Mouse (Mus musculus) adrenal gland (tissue): Measurements from ENCODE around the gene Pou6f1.

Experiments used
- intact Hi-C: fragments of 180-260 bp; cut with DNase I; formaldehyde crosslinking; loops from one replicate; pipeline ENCODE4 v1.15.1; 2025
- long read RNA-seq, 2 experiments: library from polyadenylated mRNA; unstranded; transcript quantifications; one replicate each; pipeline ENCODE4 v2.0.0; 2020; ENCODE audit warnings: borderline replicate concordance in 1 of 2; ENCODE audit not compliant: insufficient replicate concordance in 1 of 2

The Pou6f1 gene
- long read RNA-seq, experiment 1, partial matches to known transcripts: 0 of 1 reads
- long read RNA-seq, experiment 1, other reads (novel, unspliced or antisense): 1 of 1 reads
- long read RNA-seq, experiment 2, partial matches to known transcripts: 0 of 3 reads
- long read RNA-seq, experiment 2, other reads (novel, unspliced or antisense): 3 of 3 reads

DNA sequence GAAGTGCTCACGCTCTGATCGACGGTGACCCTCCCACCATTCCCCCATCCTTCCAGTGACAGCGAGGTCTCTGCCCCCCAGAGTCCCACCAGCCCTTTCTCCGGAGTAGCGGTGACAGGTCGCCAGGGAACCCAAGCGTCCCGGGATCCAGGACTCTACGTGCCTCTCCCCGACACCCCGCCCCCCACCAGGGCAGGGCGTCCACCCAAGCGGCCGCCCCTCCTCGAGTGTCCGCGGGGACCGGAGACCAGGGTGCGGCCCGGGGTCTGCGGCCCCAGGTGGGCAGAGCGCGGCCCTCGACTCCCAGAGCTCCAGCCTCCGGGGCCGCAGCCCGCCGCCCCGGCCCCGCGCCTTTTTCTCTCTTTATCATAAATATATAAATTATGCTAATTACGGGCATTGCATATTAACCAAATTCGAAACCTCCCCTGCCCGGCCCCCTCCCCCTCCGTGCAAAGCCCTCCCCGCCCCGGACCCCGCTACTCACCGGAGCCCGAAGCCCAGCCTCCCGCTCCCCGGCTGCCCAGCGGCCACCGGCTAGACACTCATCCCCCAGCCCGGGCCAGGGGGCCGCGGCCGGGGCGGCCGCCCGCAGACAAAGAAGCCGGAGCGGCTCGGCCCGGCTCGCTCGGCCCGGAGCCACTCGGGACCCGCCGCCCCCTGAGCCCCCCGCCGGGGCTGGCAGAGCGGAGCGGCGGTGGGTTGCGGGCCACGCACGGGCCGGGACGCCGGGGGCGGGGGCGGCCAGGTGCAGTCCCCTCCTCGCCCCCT is at the start of gene Pou6f1:
TSS of gene Pou6f1 (minus strand) at position 709 of the 771 bp plus-strand sequence.
- intact Hi-C loops: no loop called here

DNA sequence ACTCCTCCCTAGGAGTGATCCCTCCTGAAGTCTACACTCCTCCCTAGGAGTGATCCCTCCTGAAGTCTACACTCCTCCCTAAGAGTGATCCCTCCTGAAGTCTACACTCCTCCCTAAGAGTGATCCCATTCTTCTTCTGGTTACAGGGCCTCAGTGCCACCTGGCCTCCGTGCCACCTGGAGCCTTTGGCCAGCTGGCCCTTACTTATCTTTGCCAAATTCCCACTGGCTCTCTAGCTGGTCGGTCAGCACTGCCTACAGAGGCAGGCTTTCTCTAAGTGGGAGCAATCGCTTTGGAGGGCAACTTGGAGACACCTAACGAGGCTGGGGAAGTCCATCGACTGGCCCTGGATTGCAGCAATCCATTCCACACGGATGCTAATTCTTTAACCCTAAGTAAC is 46.4 kb upstream of the Pou6f1 start:
- intact Hi-C loops: no loop called here

DNA sequence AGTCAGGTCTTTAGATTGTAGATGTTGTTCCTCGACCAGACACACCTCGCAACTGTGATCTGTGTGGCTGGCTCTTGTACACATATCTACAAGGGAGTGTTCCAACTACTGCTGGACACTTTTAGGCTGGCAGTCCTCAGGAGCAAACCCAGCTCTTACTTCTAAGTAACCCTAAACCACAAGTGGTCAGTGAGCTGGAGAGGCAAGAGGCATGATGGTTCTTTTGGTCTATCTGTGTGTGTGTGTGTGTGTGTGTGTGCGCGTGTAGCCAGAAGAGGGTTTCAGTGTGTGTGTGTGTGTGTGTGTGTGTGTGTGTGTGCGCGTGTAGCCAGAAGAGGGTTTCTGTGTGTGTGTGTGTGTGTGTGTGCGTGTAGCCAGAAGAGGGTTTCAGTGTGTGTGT is 42.7 kb upstream of the Pou6f1 start:
- intact Hi-C loops: no loop called here

DNA sequence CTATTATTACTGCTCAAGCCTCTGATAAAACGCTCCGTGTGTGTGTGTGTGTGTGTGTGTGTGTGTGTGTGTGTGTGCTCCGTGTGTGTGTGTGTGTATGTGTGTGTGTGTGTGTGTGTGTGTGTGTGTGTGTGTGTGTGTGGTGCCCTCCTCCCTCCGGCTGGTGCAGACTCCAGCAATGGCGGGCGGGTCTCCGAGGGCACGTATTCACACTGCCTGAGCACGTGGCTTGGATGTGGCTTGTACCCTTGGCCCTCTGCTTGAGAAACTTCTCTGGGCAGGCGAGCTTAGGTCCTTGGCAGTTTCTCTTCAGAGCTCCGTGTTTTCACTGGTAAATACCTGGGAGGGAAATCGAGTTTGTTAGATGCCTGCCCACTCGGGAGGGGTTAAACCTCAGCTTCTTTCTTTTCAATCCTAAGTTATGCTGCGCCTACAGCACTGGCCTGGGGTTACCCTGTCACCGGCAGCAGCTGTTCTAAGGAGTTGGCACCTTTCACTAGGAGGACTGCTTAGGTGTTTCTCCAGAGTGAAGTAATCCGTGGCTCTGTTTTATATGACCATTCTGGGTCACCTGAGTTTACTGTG is 41.5 kb upstream of the Pou6f1 start:
- intact Hi-C loops: no loop called here

DNA sequence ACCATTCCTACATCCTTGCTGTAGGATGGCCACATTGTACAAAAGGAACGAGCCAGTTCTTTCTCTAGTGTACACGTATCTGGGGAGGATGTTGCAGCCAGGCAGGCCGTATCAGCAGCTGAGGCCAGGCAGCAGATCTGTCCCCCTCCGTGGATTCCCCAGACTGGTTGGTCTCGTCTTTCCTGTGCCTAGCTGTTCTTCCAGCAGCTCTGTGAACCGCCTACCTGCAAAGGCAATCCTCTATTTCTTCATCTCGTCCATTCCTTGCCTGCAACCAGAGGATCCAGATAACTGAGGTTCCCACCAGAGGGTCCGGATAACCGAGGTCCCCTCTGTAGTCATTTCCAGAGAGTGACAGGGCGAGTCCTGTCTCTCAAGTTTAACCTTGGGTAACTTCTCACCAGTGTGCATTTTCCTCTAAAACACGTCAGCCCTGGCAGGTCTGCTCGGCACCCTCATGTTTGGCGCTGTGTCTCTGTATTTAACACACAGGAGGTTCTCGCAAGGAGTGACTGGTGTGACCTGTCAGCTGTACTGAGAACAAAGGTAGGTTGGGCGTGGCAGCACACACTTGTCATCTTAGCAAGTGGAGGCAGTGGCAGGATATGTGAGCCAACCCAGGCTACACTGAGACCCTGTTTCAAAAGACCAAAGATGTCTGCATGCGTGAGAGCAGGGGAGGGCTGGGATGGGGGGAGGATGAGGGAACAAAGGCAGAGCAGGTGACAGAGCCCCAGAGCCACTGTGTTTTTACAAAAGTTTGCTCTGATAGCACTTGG is 40.4 kb upstream of the Pou6f1 start:
- intact Hi-C loops: loop anchor here (5.0 kb wide), 1 partner anchor 42 kb away; no protein-coding TSS in a partner anchor

DNA sequence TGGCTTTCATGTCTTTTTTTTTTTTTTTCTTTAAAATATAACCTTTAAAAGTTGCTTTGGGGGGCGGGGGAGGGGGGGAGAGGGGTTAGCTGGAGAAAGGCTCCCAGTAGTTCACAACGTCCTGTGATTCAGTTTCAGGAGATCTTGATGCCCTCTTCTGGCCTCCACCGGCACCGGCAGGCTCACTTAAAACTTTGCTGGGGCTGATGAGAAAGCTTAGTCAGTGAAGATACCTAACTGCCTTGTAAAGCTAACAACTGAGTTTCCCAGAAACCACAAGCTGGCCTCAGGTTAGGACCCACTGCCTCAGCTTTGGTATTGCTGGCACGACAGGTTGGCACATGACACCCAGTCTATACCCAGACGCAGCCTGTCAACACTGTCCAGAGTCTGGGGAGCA is 37.9 kb upstream of the Pou6f1 start:
- intact Hi-C loops: loop anchor here (5.0 kb wide), 1 partner anchor 45 kb away; no protein-coding TSS in a partner anchor

DNA sequence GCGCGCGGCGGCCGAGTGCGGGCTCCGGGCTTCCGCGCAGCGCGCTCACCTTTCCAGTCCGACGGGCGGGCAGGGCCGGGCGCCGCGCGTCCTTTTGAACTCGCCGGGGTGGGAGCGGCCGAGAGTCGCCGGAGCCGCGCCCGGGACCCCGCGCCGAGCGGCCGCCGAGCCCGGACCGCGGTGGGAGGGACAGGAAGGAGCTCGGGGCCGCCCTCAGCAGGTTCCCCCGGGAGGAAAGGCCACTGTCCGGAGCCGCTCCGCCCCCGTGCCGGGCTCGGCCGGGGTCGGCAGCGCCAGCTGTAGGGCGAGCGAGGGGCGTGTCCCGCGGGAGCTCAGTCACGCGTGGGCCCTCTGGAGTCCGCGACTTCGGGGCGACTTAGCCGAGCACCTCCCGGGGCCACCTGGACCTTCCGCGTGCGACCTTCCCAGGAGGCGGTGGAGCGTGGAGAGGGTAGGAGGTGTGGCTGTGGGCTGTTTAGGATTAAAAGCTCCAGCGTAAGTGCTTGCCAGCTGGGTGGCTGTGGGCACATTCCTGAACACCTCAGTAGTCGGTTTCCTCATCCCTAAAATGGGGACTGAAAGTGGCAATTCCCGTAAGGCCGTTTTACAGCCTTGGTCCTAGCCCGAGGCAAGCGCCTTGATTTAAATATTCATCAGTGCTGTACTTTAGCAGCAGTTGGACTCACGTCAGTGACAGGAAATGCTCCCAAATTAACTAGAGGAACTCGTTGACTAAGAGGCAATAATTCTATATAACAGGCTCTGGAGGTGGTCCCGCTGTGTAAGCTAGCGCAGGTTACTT is 37.1 kb upstream of the Pou6f1 start, which contains the start of gene Smagp:
TSS of gene Smagp (minus strand) at position 241 of the 802 bp plus-strand sequence.
- intact Hi-C loops: loop anchor here (5.0 kb wide), 1 partner anchor 45 kb away; no protein-coding TSS in a partner anchor

DNA sequence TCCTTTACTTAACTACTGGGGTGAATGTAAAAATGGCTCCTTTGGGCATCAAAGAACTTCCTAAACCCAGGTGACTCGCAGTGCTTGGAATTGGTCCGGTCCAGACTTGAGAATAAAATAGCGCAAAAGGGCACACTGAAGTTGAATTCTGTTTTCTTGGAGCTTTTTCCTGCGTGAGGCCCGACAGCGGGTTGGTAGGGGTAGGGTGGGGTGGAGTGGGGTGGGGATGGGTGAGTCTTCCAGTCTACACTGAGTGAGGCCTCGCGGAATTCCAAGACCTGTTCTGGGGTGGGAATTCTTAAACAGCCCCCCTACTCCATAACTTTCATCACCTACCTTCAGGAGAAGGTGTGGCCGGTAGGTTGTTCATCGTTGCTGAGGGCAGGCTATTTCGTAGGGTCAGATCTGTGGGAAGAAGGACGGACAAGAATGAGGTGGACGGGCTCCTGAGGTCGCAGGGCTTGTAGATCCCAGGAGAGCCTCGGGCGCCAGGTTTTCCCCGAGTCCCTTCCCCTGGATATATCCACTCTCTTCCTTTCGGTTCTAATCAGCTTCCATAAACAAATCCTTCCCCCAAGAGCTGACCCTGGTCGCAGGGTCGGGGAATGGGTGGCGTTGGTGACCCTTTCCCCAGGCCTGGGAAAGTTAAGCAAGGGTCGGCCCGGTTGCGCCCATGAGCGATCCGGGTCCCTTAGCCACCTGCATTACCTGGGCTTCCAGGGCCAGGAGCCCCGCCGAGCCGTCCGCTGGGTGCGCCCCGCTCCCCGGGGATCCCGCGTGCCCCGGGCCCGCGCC is 36.3 kb upstream of the Pou6f1 start:
- intact Hi-C loops: loop anchor here (5.0 kb wide), 1 partner anchor 46 kb away; no protein-coding TSS in a partner anchor

DNA sequence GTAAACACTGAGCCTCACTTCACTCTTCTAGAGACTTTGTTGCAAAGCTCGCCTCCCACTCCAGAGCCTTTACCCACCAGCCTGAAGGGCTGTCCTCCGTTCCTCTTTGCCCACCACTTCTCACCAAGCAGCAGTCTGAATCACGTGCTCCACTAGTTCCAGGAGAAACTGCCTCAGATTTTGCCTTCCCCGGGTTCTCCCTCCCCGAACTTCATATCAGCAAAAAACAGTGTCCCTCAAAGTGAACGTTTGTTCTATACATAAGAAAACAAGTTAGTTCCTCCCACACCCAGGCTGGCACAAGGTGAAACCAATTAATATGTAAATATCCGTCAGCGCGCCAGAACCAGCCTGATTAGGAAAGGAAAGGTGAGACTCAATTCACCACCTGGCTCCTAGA is 35.5 kb upstream of the Pou6f1 start:
- intact Hi-C loops: loop anchor here (5.0 kb wide), 1 partner anchor 47 kb away; no protein-coding TSS in a partner anchor

DNA sequence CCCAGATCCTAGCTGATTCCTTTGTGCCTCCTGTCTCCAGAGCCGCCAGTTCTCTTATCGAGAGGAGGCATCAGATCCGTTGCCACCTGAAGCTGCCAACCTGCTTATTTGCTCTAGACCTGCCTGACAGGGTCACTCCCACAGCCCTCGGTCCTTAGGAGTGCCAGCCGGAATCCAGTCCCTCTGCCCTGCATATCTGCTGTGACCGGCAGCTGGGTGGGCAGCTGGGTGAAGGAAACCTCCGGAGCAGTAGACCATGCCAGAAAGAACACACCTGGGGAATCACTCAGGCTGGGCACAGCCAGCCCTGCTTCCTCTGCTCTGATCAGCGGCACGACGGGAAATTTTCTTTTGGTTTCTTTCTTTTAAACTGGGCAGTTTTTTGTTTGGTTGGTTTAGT is 33.6 kb upstream of the Pou6f1 start:
- intact Hi-C loops: loop anchor here (5.0 kb wide), 1 partner anchor 39 kb away; no protein-coding TSS in a partner anchor

DNA sequence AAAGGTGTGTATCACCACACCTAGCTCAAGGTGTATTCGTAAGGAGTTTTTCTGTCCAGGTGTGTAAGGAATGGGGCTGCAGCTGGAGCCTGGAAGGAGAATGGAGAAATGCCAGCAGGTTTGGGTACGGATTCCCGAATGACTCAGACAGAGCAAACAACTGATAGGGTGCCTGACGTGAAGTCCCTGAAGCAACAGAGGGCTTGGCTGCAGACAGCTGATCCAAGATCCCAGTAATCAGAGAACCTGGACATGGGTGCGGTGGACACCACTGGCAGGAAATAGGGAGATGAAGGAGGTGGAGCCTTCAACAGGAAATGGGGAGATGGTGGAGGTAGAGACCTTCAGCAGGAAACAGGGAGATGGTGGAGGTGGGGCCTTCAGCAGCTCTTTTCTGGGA is 32.5 kb upstream of the Pou6f1 start:
- intact Hi-C loops: loop anchor here (5.0 kb wide), 1 partner anchor 40 kb away; no protein-coding TSS in a partner anchor

DNA sequence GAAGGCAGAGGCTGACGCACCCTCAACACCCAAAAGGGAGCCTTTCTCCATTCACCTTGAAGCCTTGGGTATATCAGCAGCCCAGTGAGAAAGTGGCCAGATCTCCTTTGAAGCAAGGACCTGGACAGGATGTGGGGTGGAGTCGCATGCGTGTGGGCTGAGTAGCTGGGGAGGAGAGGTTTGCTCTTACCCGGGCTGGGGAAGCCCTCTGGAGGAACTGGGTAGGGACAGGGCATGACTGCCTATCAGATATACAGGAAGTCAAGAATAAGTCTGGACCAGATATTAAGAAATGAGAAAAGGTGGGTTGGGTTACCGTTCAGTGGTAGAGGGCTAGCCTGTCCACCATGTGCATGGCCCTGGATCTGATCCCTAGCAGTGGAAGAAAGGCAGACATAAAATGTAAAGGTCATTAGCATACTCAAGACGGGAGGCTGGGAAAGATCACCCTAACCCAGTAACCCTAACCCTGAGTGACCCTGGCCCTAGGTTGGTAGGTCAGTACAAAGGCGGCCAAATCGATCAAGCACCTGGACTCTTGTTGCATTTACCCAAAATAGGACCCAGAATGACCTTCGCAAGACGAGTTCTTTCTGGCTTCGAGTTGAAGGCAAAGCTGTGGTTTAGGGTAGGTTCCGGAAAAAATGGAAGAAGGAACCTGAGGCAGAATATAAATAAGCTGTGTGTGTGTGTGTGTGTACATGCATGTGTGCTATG is 31.8 kb upstream of the Pou6f1 start:
- intact Hi-C loops: loop anchor here (5.0 kb wide), 1 partner anchor 41 kb away; no protein-coding TSS in a partner anchor

DNA sequence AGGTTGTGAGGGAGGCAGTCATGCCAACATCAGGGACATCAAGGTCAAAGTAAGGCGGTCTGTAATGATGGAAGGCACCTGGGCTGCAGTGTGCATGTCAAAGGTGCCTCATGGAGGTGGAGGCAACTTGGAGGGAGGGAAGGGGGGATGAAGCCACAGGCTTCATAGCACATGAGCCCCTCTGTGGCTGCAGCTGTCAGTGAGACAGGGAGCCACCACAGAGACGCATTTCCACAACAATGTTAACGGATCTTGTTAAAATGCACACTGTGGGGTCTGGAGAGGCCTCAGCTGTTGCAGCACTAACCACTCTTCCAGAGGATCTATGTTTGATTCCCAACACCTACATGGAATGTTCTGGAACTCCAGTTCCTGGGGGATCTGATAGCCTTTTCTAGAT is 30.3 kb upstream of the Pou6f1 start:
- intact Hi-C loops: loop anchor here (5.0 kb wide), 1 partner anchor 42 kb away; no protein-coding TSS in a partner anchor

DNA sequence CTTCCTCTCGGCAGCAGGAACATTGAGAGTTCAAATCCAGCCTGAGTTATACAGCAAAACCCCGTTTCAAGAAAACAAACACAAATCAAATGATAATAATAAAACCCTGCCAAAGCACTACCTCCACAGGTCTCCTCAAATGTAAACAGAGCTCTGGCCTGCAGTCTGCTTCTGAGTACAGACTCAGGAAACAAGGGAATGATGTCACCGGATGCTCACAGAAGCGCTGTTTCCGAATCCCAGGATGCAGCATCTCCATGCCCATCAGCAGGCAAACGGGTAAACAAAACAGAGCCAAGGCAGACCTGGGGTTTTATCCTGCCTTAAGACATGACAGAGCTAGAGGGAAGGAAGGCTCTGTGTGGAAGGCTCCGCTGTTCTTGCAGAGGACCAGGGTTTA is 29.0 kb upstream of the Pou6f1 start:
- intact Hi-C loops: no loop called here

DNA sequence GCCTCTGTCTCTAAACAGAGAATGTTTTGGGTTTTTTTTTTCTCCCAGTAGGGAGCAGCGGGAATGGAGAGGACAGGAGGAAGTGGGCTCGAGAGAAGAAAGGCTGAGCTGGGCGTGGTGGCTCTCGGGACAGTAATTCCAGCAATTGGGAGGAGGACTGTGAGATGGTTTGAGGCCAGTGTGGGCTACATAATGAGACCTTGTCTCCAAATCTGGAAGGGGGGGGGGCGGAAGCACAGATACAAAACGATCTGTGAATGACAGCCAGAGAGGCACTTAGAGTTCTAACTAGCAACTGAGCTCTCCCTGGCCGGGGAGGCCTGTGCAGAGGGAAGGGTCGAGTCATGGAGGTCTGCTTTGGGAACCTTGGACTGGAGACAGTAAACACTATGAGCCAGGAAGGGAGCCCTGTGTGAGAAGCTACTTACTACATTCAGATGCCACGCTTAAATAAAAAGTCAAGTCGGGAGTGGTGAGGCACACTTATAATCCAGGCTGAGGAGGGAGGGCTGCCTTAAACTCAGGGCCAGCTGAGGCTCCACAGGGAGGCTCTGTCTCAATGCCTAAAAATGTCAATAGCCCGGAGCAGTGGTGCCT is 28.1 kb upstream of the Pou6f1 start:
- intact Hi-C loops: no loop called here

DNA sequence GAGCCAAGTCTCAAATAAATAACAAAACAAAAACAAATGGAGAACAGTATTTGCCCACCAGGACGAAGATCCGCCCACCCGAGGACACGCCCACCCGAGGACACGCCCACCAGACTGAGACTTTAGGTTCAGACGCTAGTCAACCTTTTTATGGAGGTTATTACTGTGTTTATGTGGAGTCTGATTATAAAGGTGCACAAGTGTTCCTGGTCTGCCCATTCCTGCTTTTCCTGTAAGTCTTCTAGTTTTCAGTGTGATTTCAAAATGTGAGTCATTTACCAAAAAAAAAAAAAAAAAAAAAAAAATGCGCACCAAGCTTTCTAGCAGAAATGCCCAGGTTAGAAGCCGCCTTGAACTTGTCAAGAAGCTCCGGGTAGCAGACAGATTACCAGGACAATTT is 27.5 kb upstream of the Pou6f1 start:
- intact Hi-C loops: no loop called here

DNA sequence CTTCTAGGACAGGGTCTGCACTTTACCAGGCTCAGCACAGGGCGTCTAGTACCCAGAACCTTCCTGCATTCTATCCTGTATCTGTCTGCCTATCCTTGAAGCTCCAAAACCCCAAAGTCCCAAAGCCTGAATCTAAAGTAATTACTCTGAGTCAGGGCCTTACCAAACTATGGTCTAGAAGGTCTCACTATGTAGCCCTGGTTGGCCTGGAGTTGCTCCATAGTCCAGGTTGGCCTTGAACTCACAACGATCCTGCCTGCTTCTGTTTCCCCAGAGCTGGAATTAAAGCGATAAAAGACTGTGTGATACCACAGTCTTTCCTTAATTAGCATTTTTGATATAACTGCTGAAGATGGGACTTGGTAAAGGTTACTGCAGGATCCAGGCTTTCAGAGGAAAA is 24.7 kb upstream of the Pou6f1 start:
- intact Hi-C loops: no loop called here

DNA sequence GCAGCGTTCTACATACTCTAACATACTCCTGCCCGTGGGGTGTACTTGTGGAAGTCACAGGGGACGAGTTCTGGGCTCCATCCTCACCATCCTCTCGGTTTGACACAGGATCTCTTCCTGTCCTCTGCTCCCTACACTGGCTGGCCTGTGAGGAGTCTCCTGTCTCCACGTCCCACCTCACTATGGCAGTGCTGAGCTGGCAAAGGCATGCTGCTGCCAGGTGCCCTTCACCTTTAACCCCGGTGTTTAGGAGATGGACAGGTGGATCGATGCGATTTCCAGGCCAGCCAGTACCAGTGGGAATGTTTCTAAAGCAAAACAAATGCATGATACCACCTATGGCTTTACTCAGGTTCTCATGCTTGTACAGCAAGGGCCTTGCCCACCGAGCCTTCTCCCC is 24.0 kb upstream of the Pou6f1 start:
- intact Hi-C loops: no loop called here
